Mouse (Mus musculus): ENCODE data around the gene Arhgap4.

GRCm38 (mm10) chrX:73875881-73876280, 45.8 kb downstream of the Arhgap4 start:
- TF ChIP-seq CTCF (IDR thresholded peaks at IDR 0.05; ENCODE audit: borderline replicate concordance, control insufficient read depth, extremely low read depth, insufficient read depth, low read length, poor library complexity) (no peak), POLR2A (IDR thresholded peaks at IDR 0.05; ENCODE audit: control insufficient read depth, extremely low read depth, insufficient read depth, low read length, poor library complexity) (no peak)

Data from thymus, adult 2 months (tissue).